Mouse (Mus musculus): ENCODE data around the gene Zglp1.

Zglp1 gene

GRCm38 (mm10) chr9:21025258-21025810 is 41.6 kb downstream of the Zglp1 start:
- peak; percentile 87 to 89 for DNase-seq

GRCm38 (mm10) chr9:21022726-21023125 is 44.2 kb downstream of the Zglp1 start:
- DNase-seq, result peak in 1 of 2 experiments; percentile 6

- peak; percentile 63 to 65 for DNase-seq
Measured at GRCm38 (mm10) chr9:21022288-21022687, 44.6 kb downstream of the Zglp1 start.

GRCm38 (mm10) chr9:21021363-21021762 is 45.5 kb downstream of the Zglp1 start:
- DNase-seq, result peak; percentile 24 to 49

GRCm38 (mm10) chr9:21018600-21018999 is 48.3 kb downstream of the Zglp1 start:
- DNase-seq, result no peak

- DNase-seq, result no peak
Measured at GRCm38 (mm10) chr9:21017177-21017575, 49.7 kb downstream of the Zglp1 start.

- peak in 1 of 2 experiments; percentile 61 for DNase-seq
Measured at GRCm38 (mm10) chr9:21016331-21017176, 50.3 kb downstream of the Zglp1 start.

- peak; percentile 90 for DNase-seq
Measured at GRCm38 (mm10) chr9:21015571-21016130, 51.2 kb downstream of the Zglp1 start, which contains the start of gene Icam1. TSS of gene Icam1 (plus strand) at chr9:21015985.

- peak; percentile 85 to 86 for DNase-seq
Measured at GRCm38 (mm10) chr9:21014691-21015570, 52.0 kb downstream of the Zglp1 start.

All from lung, adult 18-20 months (tissue).